Mouse (Mus musculus): ENCODE measurements around the gene Cacng1. TPM values are rescaled to one million over a fixed set of nuclear protein-coding genes. Genes with fewer than 3 reads are reported as not detected.

Gene Cacng1
- polyA plus RNA-seq, 1 experiment from 2014 or later = not detected

- Histone ChIP-seq H3K27ac (no peak overlapping the region), H3K4me1 (peaks cover 9% of the 10 kb centered on the region; the same call in 1 of the 2 replicates), H3K27me3 (ENCODE audit: low read depth, poor library complexity, severe bottlenecking) (no peaks in the 10 kb centered on the region), H3K9me3 (replicated peaks) (no peaks in the 10 kb centered on the region), H3K4me3 (no peak overlapping the region), H3K36me3 (no peaks in the 10 kb centered on the region)
- 68% methylated on average over 27 of the region's 27 CpGs for WGBS
- DNase-seq (ENCODE audit: low spot score) = no peak
Measured at GRCm38 (mm10) chr11:107703272-107704134, 12.8 kb downstream of the Cacng1 start.

- DNase-seq (ENCODE audit: low spot score) = no peak
Measured at GRCm38 (mm10) chr11:107699967-107700366, 16.4 kb downstream of the Cacng1 start.

GRCm38 (mm10) chr11:107693338-107693737 lies 23.0 kb downstream of the Cacng1 start:
- H3K4me3 ChIP-seq = no peak overlapping the region
- no peak overlapping the region for H3K27ac ChIP-seq
- H3K9me3 ChIP-seq (replicated peaks) = no peaks in the 10 kb centered on the region
- 88% methylated on average over 6 of the region's 6 CpGs for WGBS
- H3K27me3 ChIP-seq (ENCODE audit: low read depth, poor library complexity, severe bottlenecking) = no peaks in the 10 kb centered on the region
- peaks cover 7% of the 10 kb centered on the region; the same call in 1 of the 2 replicates for H3K4me1 ChIP-seq
- no peak for DNase-seq (ENCODE audit: low spot score)
- H3K36me3 ChIP-seq = peaks cover 4% of the 10 kb centered on the region

More at GRCm38 (mm10) chr11:107699967-107700366, 16.4 kb downstream of the Cacng1 start:
- Histone ChIP-seq H3K36me3 (no peaks in the 10 kb centered on the region), H3K4me3 (no peak overlapping the region), H3K9me3 (replicated peaks) (no peaks in the 10 kb centered on the region), H3K27ac (no peak overlapping the region), H3K4me1 (peaks cover 17% of the 10 kb centered on the region; the same call in 1 of the 2 replicates), H3K27me3 (ENCODE audit: low read depth, poor library complexity, severe bottlenecking) (no peaks in the 10 kb centered on the region)
- 86% methylated on average over 4 of the region's 4 CpGs for WGBS

- no peak overlapping the region for H3K27ac ChIP-seq
- H3K9me3 ChIP-seq (replicated peaks) = no peaks in the 10 kb centered on the region
- H3K4me3 ChIP-seq = no peak overlapping the region
- H3K36me3 ChIP-seq = peaks cover 18% of the 10 kb centered on the region
- peaks cover 6% of the 10 kb centered on the region; the same call in 1 of the 2 replicates for H3K4me1 ChIP-seq
- H3K27me3 ChIP-seq (ENCODE audit: low read depth, poor library complexity, severe bottlenecking) = no peaks in the 10 kb centered on the region
- no peak for DNase-seq (ENCODE audit: low spot score)
- 85% methylated on average over 8 of the region's 8 CpGs for WGBS
Measured at GRCm38 (mm10) chr11:107691569-107691968, 24.8 kb downstream of the Cacng1 start.

- Histone ChIP-seq H3K4me3 (no peak overlapping the region), H3K9me3 (replicated peaks) (no peaks in the 10 kb centered on the region), H3K36me3 (peaks cover 32% of the 10 kb centered on the region), H3K27ac (no peak overlapping the region), H3K27me3 (ENCODE audit: low read depth, poor library complexity, severe bottlenecking) (no peaks in the 10 kb centered on the region), H3K4me1 (peaks cover 12% of the 10 kb centered on the region)
- 94% methylated on average over 10 of the region's 10 CpGs for WGBS
- DNase-seq (ENCODE audit: low spot score) = no peak
Measured at GRCm38 (mm10) chr11:107688480-107688879, 27.8 kb downstream of the Cacng1 start.

GRCm38 (mm10) chr11:107686290-107686689 lies 30.0 kb downstream of the Cacng1 start:
- Histone ChIP-seq H3K27me3 (ENCODE audit: low read depth, poor library complexity, severe bottlenecking) (no peaks in the 10 kb centered on the region), H3K27ac (no peak overlapping the region), H3K4me1 (peaks cover 20% of the 10 kb centered on the region), H3K9me3 (replicated peaks) (no peaks in the 10 kb centered on the region), H3K4me3 (no peak overlapping the region), H3K36me3 (peaks cover 38% of the 10 kb centered on the region)
- 83% methylated on average over 20 of the region's 20 CpGs for WGBS
- DNase-seq (ENCODE audit: low spot score) = no peak

- DNase-seq (ENCODE audit: low spot score) = peak; percentile 54
- H3K4me3 ChIP-seq = no peak overlapping the region
- no peaks in the 10 kb centered on the region for H3K9me3 ChIP-seq (replicated peaks)
- H3K27ac ChIP-seq = 0 out of 2 replicates have a peak overlapping the region, but pooled peaks have one; percentile 36
- WGBS = 62% methylated on average over 19 of the region's 19 CpGs
- peaks cover 20% of the 10 kb centered on the region for H3K4me1 ChIP-seq
- peaks cover 42% of the 10 kb centered on the region for H3K36me3 ChIP-seq
- H3K27me3 ChIP-seq (ENCODE audit: low read depth, poor library complexity, severe bottlenecking) = no peaks in the 10 kb centered on the region
Measured at GRCm38 (mm10) chr11:107683544-107684465, 32.5 kb downstream of the Cacng1 start.

- H3K9me3 ChIP-seq (replicated peaks) = no peaks in the 10 kb centered on the region
- H3K36me3 ChIP-seq = peaks cover 37% of the 10 kb centered on the region
- peaks cover 20% of the 10 kb centered on the region for H3K4me1 ChIP-seq
- H3K27me3 ChIP-seq (ENCODE audit: low read depth, poor library complexity, severe bottlenecking) = no peaks in the 10 kb centered on the region
- no peak overlapping the region; the same call in 1 of the 2 replicates for H3K27ac ChIP-seq
- no peak for DNase-seq (ENCODE audit: low spot score)
- H3K4me3 ChIP-seq = no peak overlapping the region
- WGBS = 84% methylated on average over 9 of the region's 9 CpGs
Measured at GRCm38 (mm10) chr11:107682694-107683355, 33.5 kb downstream of the Cacng1 start.

- 86% methylated on average over 17 of the region's 17 CpGs for WGBS
- H3K27me3 ChIP-seq (ENCODE audit: low read depth, poor library complexity, severe bottlenecking) = no peaks in the 10 kb centered on the region
- no peak overlapping the region for H3K4me3 ChIP-seq
- H3K27ac ChIP-seq = no peak overlapping the region
- no peaks in the 10 kb centered on the region for H3K4me1 ChIP-seq
- DNase-seq (ENCODE audit: low spot score) = no peak
- peaks cover 62% of the 10 kb centered on the region for H3K36me3 ChIP-seq
- H3K9me3 ChIP-seq (replicated peaks) = no peaks in the 10 kb centered on the region
Measured at GRCm38 (mm10) chr11:107676207-107676940, 39.9 kb downstream of the Cacng1 start.

GRCm38 (mm10) chr11:107675246-107675645 lies 41.1 kb downstream of the Cacng1 start:
- H3K27ac ChIP-seq = no peak overlapping the region
- WGBS = 92% methylated on average over 10 of the region's 10 CpGs
- peaks cover 73% of the 10 kb centered on the region for H3K36me3 ChIP-seq
- no peaks in the 10 kb centered on the region for H3K27me3 ChIP-seq (ENCODE audit: low read depth, poor library complexity, severe bottlenecking)
- H3K4me1 ChIP-seq = no peaks in the 10 kb centered on the region
- DNase-seq (ENCODE audit: low spot score) = no peak
- no peaks in the 10 kb centered on the region for H3K9me3 ChIP-seq (replicated peaks)
- no peak overlapping the region for H3K4me3 ChIP-seq

- Histone ChIP-seq H3K9me3 (replicated peaks) (no peaks in the 10 kb centered on the region), H3K27ac (no peak overlapping the region), H3K4me3 (no peak overlapping the region), H3K36me3 (peaks cover 76% of the 10 kb centered on the region), H3K4me1 (no peaks in the 10 kb centered on the region), H3K27me3 (ENCODE audit: low read depth, poor library complexity, severe bottlenecking) (no peaks in the 10 kb centered on the region)
- no peak for DNase-seq (ENCODE audit: low spot score)
- 94% methylated on average over 8 of the region's 8 CpGs for WGBS
Measured at GRCm38 (mm10) chr11:107674601-107675000, 41.7 kb downstream of the Cacng1 start.

GRCm38 (mm10) chr11:107674006-107674405 lies 42.3 kb downstream of the Cacng1 start:
- no peak for DNase-seq (ENCODE audit: low spot score)
- H3K27ac ChIP-seq = no peak overlapping the region
- H3K27me3 ChIP-seq (ENCODE audit: low read depth, poor library complexity, severe bottlenecking) = no peaks in the 10 kb centered on the region
- H3K36me3 ChIP-seq = peaks cover 80% of the 10 kb centered on the region
- H3K4me1 ChIP-seq = no peaks in the 10 kb centered on the region
- no peaks in the 10 kb centered on the region for H3K9me3 ChIP-seq (replicated peaks)
- WGBS = 86% methylated on average over 5 of the region's 5 CpGs
- no peak overlapping the region for H3K4me3 ChIP-seq
